Mouse (Mus musculus) urinary bladder, postnatal 36 days (tissue): Measurements from ENCODE around the gene A930004D18Rik.

Experiments
- DNase-seq, 2 experiments: peaks; one replicate each; pipeline ENCODE4 v3.0.0; 2022; ENCODE audit warnings: low spot score in 2 of 2, mixed read lengths in 1 of 2

Gene A930004D18Rik

DNA sequence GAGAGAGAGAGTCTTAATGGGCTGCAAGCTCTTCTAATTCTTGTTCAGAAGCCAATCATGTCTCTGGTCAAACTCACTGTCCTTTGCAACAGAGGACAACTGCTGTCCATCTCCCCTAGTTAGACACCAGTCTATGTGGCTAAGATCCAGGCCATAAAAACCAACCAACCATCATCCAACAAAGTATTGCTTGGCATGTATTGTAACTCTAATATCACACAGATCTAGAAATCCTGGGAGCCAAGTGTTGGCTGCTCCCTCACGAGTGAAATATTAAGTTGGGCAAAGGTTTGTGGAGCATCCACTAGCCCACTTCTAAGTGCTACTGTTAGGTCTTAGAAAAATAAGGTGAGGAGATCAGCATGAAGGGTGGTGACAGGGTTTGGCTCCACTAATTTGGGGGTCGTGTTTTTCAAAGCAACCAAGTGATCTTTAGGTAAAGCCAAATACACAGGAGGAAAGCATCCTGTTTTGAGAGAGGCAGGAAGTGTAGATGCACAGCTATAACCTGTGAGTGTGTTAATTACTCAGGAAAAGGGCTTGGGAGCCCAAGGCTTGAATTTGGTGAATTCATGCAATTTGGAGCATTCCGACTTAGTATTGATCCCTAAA is 710 bp upstream of the A930004D18Rik start:
- no peak for DNase-seq

GRCm38 (mm10) chr2:18034371-18035250 is 2.9 kb downstream of the A930004D18Rik start:
- no peak for DNase-seq

DNA sequence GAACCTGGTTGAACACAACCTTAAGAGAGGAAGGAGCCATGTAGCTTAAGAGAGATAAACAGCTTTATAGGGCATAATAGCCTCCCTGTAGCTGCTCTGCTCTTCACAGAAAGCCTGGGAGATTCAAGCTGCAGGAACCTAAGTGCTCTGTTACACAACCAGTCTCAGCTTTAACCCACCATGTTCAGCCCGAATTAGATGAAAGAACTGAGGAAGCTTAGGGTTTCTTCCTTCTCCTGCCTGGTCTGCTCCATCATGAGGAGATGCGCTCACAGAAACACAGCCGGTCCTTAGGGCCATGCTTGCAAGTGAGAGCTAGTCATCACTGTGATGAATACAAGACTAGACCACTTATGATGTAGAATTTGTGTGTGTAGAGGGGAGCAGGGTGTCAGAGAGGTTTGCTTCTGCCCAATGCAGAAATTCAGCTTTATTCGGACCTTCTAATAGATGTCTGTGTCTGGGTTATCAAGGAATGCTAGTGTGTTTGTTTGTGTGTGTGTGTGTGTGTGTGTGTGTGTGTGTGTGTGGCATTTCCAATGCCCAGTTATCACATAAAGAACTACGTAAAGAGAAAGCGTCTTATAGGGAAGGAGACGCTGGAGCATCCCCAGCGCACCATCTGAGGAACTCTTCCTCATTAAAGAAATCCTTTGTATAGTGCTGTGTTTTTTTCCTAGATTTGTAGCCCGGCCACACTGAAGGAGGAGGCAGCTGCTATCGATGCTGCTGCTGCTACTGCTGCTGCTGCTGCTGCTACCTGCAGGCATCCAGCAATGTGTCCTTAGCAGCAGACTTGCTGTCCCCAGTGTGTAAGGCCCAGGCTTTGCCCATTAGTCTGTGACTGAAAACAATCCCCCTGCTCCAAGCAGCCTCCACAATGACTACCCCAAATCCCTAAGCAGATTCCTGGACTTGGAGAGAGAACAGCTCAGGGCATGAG is 4.1 kb downstream of the A930004D18Rik start:
- DNase-seq, result no peak

- no peak for DNase-seq
Observed at GRCm38 (mm10) chr2:18032538-18032895, 5.0 kb downstream of the A930004D18Rik start.

DNA sequence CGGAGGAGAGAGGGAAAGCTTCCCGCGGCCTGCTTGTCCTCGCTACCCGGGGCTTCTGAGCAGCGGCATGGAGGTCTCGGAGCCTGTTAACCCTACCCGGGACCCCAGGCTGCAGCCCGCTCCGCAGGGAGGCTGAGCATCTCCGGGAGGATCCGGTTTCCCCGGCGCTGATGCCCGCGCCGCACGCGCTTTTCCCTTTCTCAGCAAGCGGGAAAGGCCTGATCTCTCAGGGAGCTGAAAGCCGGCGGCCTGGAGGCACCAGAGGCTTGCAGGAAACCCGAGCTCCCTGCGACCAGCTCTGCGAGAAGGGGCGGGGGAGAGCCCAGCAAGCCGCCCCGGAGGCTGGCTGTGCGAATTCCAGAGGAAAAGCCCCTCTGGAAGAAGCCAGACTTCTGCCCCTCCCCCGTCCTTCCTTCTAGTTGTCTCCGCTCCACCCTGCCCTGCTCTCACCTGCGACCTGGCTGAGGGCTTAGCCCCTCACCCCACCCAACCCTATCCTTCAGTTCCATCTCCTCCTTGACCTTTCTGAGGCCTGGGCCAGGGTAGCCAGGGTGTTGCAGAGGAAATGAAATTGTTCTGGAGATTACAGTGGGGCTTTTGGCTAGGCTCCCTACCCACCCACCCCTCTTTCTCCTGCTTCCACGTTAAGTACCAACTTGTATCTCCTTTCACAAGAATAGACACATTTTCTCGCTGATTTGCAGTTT is 5.6 kb downstream of the A930004D18Rik start:
- DNase-seq, result peak in 1 of 2 experiments; percentile 40

GRCm38 (mm10) chr2:18031271-18031821 is 6.2 kb downstream of the A930004D18Rik start:
- peak in 1 of 2 experiments; percentile 37 for DNase-seq

- DNase-seq, result no peak
Observed at GRCm38 (mm10) chr2:18030581-18030980, 7.0 kb downstream of the A930004D18Rik start.

DNA sequence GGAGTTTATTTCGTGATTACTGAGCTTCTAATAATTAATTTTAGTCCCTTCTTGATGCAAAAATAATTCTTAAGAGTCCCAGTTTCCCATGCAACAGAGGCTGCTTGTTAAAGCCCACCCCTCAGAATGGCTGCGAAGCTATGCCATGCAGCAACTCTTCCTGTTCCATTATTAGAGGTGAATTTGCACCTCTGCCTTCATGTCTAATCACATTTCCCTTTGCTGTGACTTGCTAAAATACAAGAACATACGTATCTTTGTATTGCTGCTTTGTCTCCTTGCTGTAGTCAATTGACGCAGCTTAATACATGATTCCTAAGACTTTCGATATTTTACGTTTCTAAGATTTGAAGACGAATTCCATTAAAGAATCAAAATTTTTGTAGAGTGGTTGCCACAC is 7.9 kb downstream of the A930004D18Rik start:
- DNase-seq, result no peak

- DNase-seq, result peak; percentile 79 to 90
Observed at GRCm38 (mm10) chr2:18028140-18029021, 9.2 kb downstream of the A930004D18Rik start.

GRCm38 (mm10) chr2:18027448-18028139 is 9.9 kb downstream of the A930004D18Rik start:
- peak; percentile 91 to 95 for DNase-seq

DNA sequence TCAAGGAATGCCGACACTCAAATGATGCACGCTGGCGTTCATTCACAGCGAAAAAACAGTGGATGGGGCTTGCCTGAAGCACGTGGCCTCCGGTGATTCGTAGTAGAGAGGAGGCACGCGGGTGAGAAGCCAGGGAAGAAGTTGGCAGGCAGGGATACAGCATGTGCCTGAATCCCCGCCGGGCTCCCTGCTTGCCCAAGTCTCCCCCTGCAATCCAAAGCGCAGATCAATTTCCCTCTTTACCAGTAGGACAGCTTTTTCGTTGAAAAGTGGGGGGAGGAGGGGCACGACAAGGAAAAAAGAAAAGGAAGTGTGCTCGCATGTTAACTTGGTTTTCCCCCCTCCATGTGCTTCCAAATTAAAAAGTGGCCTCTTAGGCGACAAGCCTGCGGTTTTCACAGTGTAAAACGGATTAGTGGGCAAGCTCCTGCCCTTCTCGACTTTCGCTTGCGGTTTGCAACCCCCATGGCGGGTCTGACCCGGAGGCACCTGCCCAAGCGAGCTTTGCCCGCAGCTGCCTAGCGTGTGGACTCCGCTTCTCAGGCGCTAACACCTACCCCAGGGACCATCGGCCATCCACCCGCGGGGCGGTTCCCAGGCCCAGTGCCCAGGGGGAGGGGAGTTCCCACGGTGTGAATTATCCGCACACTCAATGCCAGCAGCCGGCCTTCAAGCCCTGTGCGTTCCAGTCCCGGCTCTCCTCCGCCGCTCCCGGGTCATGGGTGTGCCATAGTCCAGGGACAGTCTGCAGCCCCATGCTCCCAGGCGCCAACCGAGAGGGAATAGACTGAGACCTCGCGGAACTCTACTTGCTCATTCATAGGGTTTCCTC is 11.2 kb downstream of the A930004D18Rik start:
- peak; percentile 31 to 65 for DNase-seq

DNA sequence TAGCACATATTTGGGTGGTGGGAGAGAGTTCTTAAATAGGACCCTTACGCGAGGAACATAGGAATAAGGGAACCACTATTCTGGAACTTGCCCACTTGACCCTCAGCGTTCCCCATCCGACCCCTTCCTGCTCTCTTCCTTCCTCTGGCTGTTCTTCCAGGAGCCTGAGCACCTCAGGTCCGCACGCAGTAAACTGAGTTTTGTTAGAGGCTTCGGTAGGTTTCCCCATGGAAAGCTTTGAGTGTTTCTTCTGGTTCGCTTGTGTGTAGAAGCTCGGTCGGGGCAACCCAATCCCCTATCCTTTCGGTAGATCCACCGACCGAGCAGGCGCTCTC is 11.8 kb downstream of the A930004D18Rik start:
- no peak for DNase-seq

GRCm38 (mm10) chr2:18025116-18025515 is 12.4 kb downstream of the A930004D18Rik start:
- no peak for DNase-seq

- no peak for DNase-seq
Observed at GRCm38 (mm10) chr2:18022886-18023285, 14.7 kb downstream of the A930004D18Rik start.

GRCm38 (mm10) chr2:18019122-18019521 is 18.4 kb downstream of the A930004D18Rik start:
- no peak for DNase-seq

GRCm38 (mm10) chr2:18017321-18017720 is 20.2 kb downstream of the A930004D18Rik start:
- DNase-seq, result no peak

GRCm38 (mm10) chr2:18016639-18017038 is 20.9 kb downstream of the A930004D18Rik start:
- no peak for DNase-seq

- no peak for DNase-seq
Observed at GRCm38 (mm10) chr2:18015581-18015980, 22.0 kb downstream of the A930004D18Rik start.

- no peak for DNase-seq
Observed at GRCm38 (mm10) chr2:18012866-18013265, 24.7 kb downstream of the A930004D18Rik start.
